Mouse (Mus musculus) embryonic facial prominence, embryonic 11.5 days (tissue): ENCODE data around the gene Fgg. TPM values are rescaled to one million over a fixed set of nuclear protein-coding genes. Genes with fewer than 3 reads are reported as not detected.
A peak's percentile ranks its signal among the peaks of the same experiment; 100 is the strongest.

Experiments used
- ATAC-seq: fragments of 200-750 bp; cut with Nextera tagmentation; replicated peaks from 2 replicates; pipeline ENCODE4 v1.8.0; 2017; ENCODE audit warnings: low read depth; ENCODE audit not compliant: insufficient number of reproducible peaks, low FRiP score, low TSS enrichment
- DNase-seq: peaks from one replicate; pipeline ENCODE4 v3.0.0-alpha.2; 2015; ENCODE audit warnings: low spot score
- H3K27ac ChIP-seq: fragments of 300-500 bp; sonication (generic); replicated peaks from 2 replicates; pipeline ENCODE4 v1.5.1; 2014; ENCODE audit warnings: mild to moderate bottlenecking, low read depth, low read length, control low read depth
- H3K27me3 ChIP-seq: fragments of 300-500 bp; sonication (generic); 2 replicates; pipeline ENCODE4 v1.6.1; 2014; ENCODE audit warnings: mild to moderate bottlenecking, low read length, moderate library complexity, mixed read lengths; ENCODE audit not compliant: control insufficient read depth, insufficient read depth
- H3K36me3 ChIP-seq: fragments of 300-500 bp; sonication (generic); replicated peaks from 2 replicates; pipeline ENCODE4 v1.6.1; 2014; ENCODE audit warnings: low read depth, mild to moderate bottlenecking, low read length, moderate library complexity, mixed read lengths; ENCODE audit not compliant: control insufficient read depth, insufficient read depth
- H3K4me1 ChIP-seq: fragments of 300-500 bp; sonication (generic); 2 replicates; pipeline ENCODE4 v1.6.1; 2014; ENCODE audit warnings: low read length, mixed read lengths; ENCODE audit not compliant: control insufficient read depth, insufficient read depth
- H3K4me2 ChIP-seq: fragments of 300-500 bp; sonication (generic); 2 replicates; pipeline ENCODE4 v1.6.1; 2014; ENCODE audit warnings: low read depth, mild to moderate bottlenecking, control low read depth, low read length, moderate library complexity
- H3K4me3 ChIP-seq: fragments of 300-500 bp; sonication (generic); 2 replicates; pipeline ENCODE4 v1.5.1; 2014; ENCODE audit warnings: low read depth, low read length, control low read depth
- H3K9ac ChIP-seq: fragments of 300-500 bp; sonication (generic); replicated peaks from 2 replicates; pipeline ENCODE4 v1.6.1; 2014; ENCODE audit warnings: mild to moderate bottlenecking, control low read depth, low read length
- H3K9me3 ChIP-seq: fragments of 300-500 bp; sonication (generic); replicated peaks from 2 replicates; pipeline ENCODE4 v1.6.1; 2016; ENCODE audit warnings: mild to moderate bottlenecking, low read length, inconsistent platforms, mixed read lengths; ENCODE audit not compliant: control insufficient read depth
- WGBS: fragments of 180-500 bp; shearing (Covaris S2); extraction: QIAGEN DNeasy Blood & Tissue Kit; methylation state at CpG from one replicate; pipeline ENCODE4 v1.1.7; 2014; 5-methylcytosine and 5-hydroxymethylcytosine counted together
- polyA plus RNA-seq: library from polyadenylated mRNA; unstranded; fragments of >200 nt; fragmentation: Nextera tagmentation; extraction: Ambion mirVana; gene quantifications from 2 replicates; pipeline ENCODE4 v1.2.1, GENCODE M21; 2014

Fgg gene
- 0.43 TPM in 1 of 2 replicates, not detected in the other for polyA plus RNA-seq

DNA sequence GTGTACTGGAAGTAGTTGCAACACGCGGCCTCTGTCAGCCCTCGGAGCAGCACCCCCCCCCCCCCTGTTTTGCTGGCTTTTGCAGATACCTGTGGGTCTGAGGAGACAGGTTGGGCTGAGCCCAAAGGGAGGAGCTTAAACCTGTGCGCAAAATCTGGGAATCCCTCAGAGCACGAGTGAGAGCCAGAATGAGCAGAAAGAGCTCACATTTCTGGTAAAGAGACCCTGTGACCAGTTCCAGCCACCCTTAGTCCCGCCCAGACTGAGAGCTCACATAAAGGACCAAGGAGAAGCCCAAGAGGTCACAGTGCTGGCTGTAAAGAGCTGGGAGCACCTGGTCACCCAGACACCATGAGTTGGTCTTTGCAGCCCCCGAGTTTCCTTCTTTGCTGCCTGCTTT, at the start of gene Fgg:
Gene Fgg (plus strand): TSS at position 168 of the 400 bp plus-strand sequence.
- Histone ChIP-seq H3K4me3 (no peak within 1 kb of the TSS), H3K27ac (no peak within 1 kb of the TSS), H3K4me2 (no peak within 1 kb of the TSS), H3K4me1 (no peaks in the 10 kb centered on the region), H3K9me3 (no peaks in the 10 kb centered on the region), H3K27me3 (no peaks in the 10 kb centered on the region), H3K9ac (no peak within 1 kb of the TSS), H3K36me3 (no peaks in the 10 kb centered on the region)
- DNase-seq (no peak), ATAC-seq (no peak)
- 44% methylated on average over 7 of the region's 7 CpGs for WGBS

DNA sequence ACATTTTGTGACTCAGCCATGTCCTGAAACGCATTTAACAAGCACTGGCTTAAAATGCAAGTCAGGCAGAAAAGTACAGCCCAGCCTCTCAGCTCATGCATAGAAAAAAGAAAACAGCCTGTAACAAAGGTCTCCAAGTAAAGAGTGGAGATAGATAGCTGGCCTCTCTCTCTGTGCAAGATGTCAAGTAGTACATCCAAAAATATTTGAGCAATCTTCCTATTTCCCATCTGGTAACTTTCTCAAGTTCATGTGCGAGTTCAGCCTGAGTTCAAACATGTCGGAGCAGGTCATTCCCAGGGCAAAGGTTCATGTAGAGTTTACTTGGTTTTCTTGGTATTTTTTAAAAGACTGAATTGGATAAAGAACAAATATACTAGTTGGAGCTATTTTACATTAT, 36.5 kb upstream of the Fgg start:
- WGBS: 79% methylated on average over 3 of the region's 3 CpGs
- Histone ChIP-seq H3K36me3 (no peaks in the 10 kb centered on the region), H3K4me1 (no peaks in the 10 kb centered on the region), H3K4me2 (no peak overlapping the region), H3K27ac (no peak overlapping the region), H3K27me3 (no peaks in the 10 kb centered on the region), H3K4me3 (no peak overlapping the region), H3K9me3 (no peaks in the 10 kb centered on the region), H3K9ac (no peak overlapping the region)
- no peak for ATAC-seq
- no peak for DNase-seq

DNA sequence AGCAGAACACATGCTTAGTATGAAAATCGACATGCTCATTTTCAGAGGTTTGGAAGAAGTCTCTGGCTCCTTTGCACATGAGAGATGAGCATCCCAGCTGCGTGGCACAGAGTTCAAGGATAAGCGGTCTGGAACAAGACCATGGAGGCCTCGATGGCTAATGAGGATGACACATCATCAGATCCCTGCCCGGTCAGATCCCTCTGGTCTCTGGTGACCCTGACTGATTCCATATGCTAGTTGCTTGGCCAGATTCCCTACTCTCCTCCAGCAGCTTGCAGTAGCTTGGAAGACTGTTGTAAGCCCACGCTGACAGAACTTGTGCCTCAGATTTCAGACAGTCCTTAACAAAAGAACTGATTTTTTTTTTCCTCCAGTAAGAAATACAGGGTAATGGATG, 26.7 kb upstream of the Fgg start:
- ATAC-seq: no peak
- WGBS: 83% methylated on average over 6 of the region's 6 CpGs
- Histone ChIP-seq H3K36me3 (no peaks in the 10 kb centered on the region), H3K9me3 (no peaks in the 10 kb centered on the region), H3K9ac (no peak overlapping the region), H3K4me2 (no peak overlapping the region), H3K27ac (no peak overlapping the region), H3K4me1 (no peaks in the 10 kb centered on the region), H3K27me3 (no peaks in the 10 kb centered on the region), H3K4me3 (no peak overlapping the region)
- DNase-seq: no peak

DNA sequence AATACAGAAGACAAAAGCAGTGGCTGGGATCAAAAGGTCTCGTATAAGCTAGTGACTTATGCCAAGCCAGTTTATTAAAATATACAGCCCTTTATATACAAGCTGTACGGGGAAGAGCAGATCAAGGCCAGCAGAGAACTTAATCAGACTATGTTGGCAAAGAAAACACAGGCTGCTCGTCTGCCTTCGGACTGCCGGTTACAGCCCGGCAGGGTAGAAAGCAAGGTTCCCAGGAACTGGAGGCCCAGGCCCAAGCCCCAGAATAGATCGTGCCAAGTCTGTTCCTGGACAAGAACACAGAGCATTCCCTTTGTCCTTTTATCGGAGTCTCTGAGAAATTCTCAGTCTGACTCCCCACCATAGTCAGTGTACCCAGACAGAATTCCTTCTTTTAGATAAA, 25.7 kb upstream of the Fgg start:
- Histone ChIP-seq H3K27me3 (no peaks in the 10 kb centered on the region), H3K36me3 (no peaks in the 10 kb centered on the region), H3K4me2 (no peak overlapping the region), H3K9ac (no peak overlapping the region), H3K4me3 (no peak overlapping the region), H3K4me1 (no peaks in the 10 kb centered on the region), H3K27ac (no peak overlapping the region), H3K9me3 (no peaks in the 10 kb centered on the region)
- ATAC-seq (no peak), DNase-seq (no peak)
- WGBS: 84% methylated on average over 8 of the region's 8 CpGs

DNA sequence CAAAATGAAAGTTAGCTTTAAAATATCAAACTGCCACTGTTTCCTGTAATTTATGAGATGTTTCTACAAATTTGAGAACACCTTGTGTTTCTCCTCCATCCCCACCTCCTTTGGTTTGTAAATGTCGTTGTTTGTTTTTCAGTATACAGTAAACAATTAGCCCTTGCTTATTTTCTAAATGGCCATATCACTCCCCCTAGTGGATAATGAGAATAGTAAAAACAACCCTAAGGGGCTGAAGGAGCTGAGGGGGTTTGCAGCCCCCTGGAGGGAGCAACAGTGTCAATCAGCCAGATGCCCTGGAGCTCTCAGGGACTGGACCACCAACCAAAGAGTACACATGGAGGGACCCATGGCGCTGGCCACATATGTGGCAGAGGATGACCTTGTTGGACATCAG, 22.7 kb upstream of the Fgg start:
- H3K9me3 ChIP-seq: no peaks in the 10 kb centered on the region
- H3K36me3 ChIP-seq: no peaks in the 10 kb centered on the region
- no peaks in the 10 kb centered on the region for H3K27me3 ChIP-seq
- H3K4me1 ChIP-seq: no peaks in the 10 kb centered on the region
- no peak overlapping the region for H3K27ac ChIP-seq
- no peak overlapping the region for H3K4me3 ChIP-seq
- DNase-seq (no peak), ATAC-seq (no peak)
- H3K4me2 ChIP-seq: no peak overlapping the region
- H3K9ac ChIP-seq: no peak overlapping the region
- 77% methylated on average over 2 of the region's 2 CpGs for WGBS

DNA sequence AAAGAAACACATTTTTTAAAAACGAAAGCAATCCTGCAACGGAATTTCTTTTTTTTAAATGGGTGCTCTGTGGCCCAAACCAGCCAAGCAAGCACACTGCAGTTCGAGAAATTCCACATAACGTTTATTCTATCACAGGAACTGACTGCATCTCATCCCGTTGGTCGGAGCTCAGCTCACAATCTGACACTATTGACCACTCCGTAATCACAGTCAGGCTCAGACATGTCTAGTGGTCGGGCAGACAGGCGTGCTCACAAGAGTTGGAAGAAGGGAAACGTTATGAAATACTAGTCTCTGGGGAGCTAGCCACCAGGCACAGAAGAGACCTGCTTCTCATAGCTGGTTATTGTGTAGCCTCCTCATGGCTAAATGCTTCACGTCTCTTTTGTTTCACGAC, 15.6 kb upstream of the Fgg start:
- Histone ChIP-seq H3K27me3 (no peaks in the 10 kb centered on the region), H3K4me1 (no peaks in the 10 kb centered on the region), H3K27ac (no peak overlapping the region), H3K36me3 (no peaks in the 10 kb centered on the region), H3K9ac (no peak overlapping the region), H3K4me2 (no peak overlapping the region), H3K4me3 (no peak overlapping the region), H3K9me3 (no peaks in the 10 kb centered on the region)
- ATAC-seq (no peak), DNase-seq (no peak)
- 80% methylated on average over 12 of the region's 12 CpGs for WGBS

DNA sequence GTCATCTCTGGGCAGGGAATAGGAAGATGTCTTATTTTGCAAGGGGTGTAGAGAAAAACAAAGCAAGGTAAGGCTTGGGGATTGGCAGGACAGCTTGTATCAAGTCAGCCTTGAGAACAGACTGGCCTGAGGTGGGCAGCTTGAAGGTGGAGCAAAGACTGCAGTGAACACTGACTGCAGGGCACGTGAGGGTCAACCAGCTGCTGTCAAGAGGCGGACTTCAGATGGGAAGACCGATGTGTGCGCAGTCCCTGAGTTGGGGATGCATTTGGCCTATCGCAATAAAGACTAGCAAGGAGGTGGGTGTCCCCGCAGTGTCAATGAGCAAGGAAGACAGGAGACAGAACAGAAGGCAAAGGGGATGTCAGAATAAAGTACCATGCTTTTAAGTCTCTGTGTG, 14.6 kb upstream of the Fgg start:
- Histone ChIP-seq H3K27ac (no peak overlapping the region), H3K36me3 (no peaks in the 10 kb centered on the region), H3K9ac (no peak overlapping the region), H3K4me2 (no peak overlapping the region), H3K27me3 (no peaks in the 10 kb centered on the region), H3K4me1 (no peaks in the 10 kb centered on the region), H3K4me3 (no peak overlapping the region), H3K9me3 (no peaks in the 10 kb centered on the region)
- DNase-seq (no peak), ATAC-seq (no peak)
- WGBS: 83% methylated on average over 6 of the region's 6 CpGs

DNA sequence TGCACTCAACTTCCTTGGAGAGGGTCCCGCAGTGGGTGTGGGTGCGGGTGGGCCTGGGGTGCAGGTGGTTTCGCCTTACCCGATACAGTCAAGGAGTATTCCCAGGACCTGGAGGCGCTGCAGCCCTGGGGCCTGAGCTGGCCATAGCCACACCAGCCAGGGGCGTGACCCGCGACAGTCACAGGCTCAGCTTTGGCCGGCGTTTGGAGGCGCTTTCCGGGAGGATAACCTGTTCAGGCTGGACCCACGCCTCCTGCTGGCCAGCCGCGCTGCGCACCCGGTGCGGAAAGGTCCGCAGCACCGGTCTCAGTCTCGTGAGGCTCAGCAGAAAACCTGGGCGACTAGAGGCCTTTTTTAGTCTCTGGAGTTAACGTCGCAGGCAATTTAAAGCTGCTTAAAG, 12.2 kb upstream of the Fgg start:
- no peaks in the 10 kb centered on the region for H3K36me3 ChIP-seq

More for the DNA sequence above, 12.2 kb upstream of the Fgg start:
- no peak overlapping the region for H3K4me3 ChIP-seq
- H3K9me3 ChIP-seq: no peaks in the 10 kb centered on the region
- H3K9ac ChIP-seq: peak overlapping the region; percentile 9; the same call in 1 of the 2 replicates
- no peaks in the 10 kb centered on the region for H3K27me3 ChIP-seq
- ATAC-seq (peak; percentile 63; the same call in 1 of the 2 replicates), DNase-seq (peak; percentile 80)
- no peaks in the 10 kb centered on the region for H3K4me1 ChIP-seq
- peak overlapping the region; percentile 53 for H3K4me2 ChIP-seq
- 3% methylated on average over 24 of the region's 24 CpGs for WGBS
- H3K27ac ChIP-seq: no peak overlapping the region
